Mouse (Mus musculus): Measurements from ENCODE around the gene Cbx4.

- TF ChIP-seq CTCF (IDR thresholded peaks at IDR 0.05; ENCODE audit: control insufficient read depth, insufficient read depth, low read length) (no peak), POLR2A (IDR thresholded peaks at IDR 0.05; ENCODE audit: borderline replicate concordance, control insufficient read depth, low read depth, low read length) (no peak)
These were observed 9.4 kb upstream of the Cbx4 start for GRCm38 (mm10) chr11:119095441-119095840.
